Mouse (Mus musculus): ENCODE results near the gene Clnk. TPM values are rescaled to one million over a fixed set of nuclear protein-coding genes. Genes with fewer than 3 reads are reported as not detected.

The Clnk gene
- polyA plus RNA-seq, 1 experiment from 2014 or later: not detected

- Histone ChIP-seq H3K4me1 (ENCODE audit: control insufficient read depth, insufficient read depth, low read length) (no peaks in the 10 kb centered on the region), H3K36me3 (replicated peaks; ENCODE audit: control insufficient read depth, insufficient read depth, low read depth, low read length) (no peaks in the 10 kb centered on the region), H3K27ac (replicated peaks; ENCODE audit: low read depth, low read length) (no peak overlapping the region), H3K9ac (replicated peaks; ENCODE audit: low read length) (no peak overlapping the region), H3K27me3 (ENCODE audit: control insufficient read depth, insufficient read depth, low read length) (no peaks in the 10 kb centered on the region), H3K9me3 (replicated peaks; ENCODE audit: control insufficient read depth, low read length) (no peaks in the 10 kb centered on the region), H3K4me3 (ENCODE audit: low read depth, low read length) (no peak overlapping the region), H3K4me2 (ENCODE audit: low read depth, low read length) (no peak overlapping the region)
- DNase-seq (ENCODE audit: low spot score) (no peak), ATAC-seq (replicated peaks; ENCODE audit: insufficient number of reproducible peaks, low FRiP score, low TSS enrichment, low read depth) (no peak)
- WGBS: 83% methylated on average over 9 of the region's 9 CpGs
Observed at GRCm38 (mm10) chr5:38869976-38870375, 6.6 kb downstream of the Clnk start.

- Histone ChIP-seq H3K9ac (replicated peaks; ENCODE audit: low read length) (no peak overlapping the region), H3K27me3 (ENCODE audit: control insufficient read depth, insufficient read depth, low read length) (no peaks in the 10 kb centered on the region), H3K4me2 (ENCODE audit: low read depth, low read length) (no peak overlapping the region), H3K27ac (replicated peaks; ENCODE audit: low read depth, low read length) (no peak overlapping the region), H3K36me3 (replicated peaks; ENCODE audit: control insufficient read depth, insufficient read depth, low read depth, low read length) (no peaks in the 10 kb centered on the region), H3K4me1 (ENCODE audit: control insufficient read depth, insufficient read depth, low read length) (no peaks in the 10 kb centered on the region), H3K9me3 (replicated peaks; ENCODE audit: control insufficient read depth, low read length) (no peaks in the 10 kb centered on the region), H3K4me3 (ENCODE audit: low read depth, low read length) (no peak overlapping the region)
- no peak for ATAC-seq (replicated peaks; ENCODE audit: insufficient number of reproducible peaks, low FRiP score, low TSS enrichment, low read depth)
- 84% methylated on average over 6 of the region's 6 CpGs for whole genome bisulfite sequencing
- DNase-seq (ENCODE audit: low spot score): no peak
Observed at GRCm38 (mm10) chr5:38864624-38865023, 12.0 kb downstream of the Clnk start.

- WGBS: 64% methylated on average over 3 of the region's 3 CpGs
- Histone ChIP-seq H3K27me3 (ENCODE audit: control insufficient read depth, insufficient read depth, low read length) (no peaks in the 10 kb centered on the region), H3K4me2 (ENCODE audit: low read depth, low read length) (no peak overlapping the region), H3K4me3 (ENCODE audit: low read depth, low read length) (no peak overlapping the region), H3K4me1 (ENCODE audit: control insufficient read depth, insufficient read depth, low read length) (no peaks in the 10 kb centered on the region), H3K9me3 (replicated peaks; ENCODE audit: control insufficient read depth, low read length) (no peaks in the 10 kb centered on the region), H3K27ac (replicated peaks; ENCODE audit: low read depth, low read length) (no peak overlapping the region), H3K9ac (replicated peaks; ENCODE audit: low read length) (no peak overlapping the region), H3K36me3 (replicated peaks; ENCODE audit: control insufficient read depth, insufficient read depth, low read depth, low read length) (no peaks in the 10 kb centered on the region)
- DNase-seq (ENCODE audit: low spot score) (no peak), ATAC-seq (replicated peaks; ENCODE audit: insufficient number of reproducible peaks, low FRiP score, low TSS enrichment, low read depth) (no peak)
Observed at GRCm38 (mm10) chr5:38863029-38863428, 13.6 kb downstream of the Clnk start.

- WGBS: 62% methylated on average over 13 of the region's 13 CpGs
- no peak for ATAC-seq (replicated peaks; ENCODE audit: insufficient number of reproducible peaks, low FRiP score, low TSS enrichment, low read depth)
- no peaks in the 10 kb centered on the region for H3K4me1 ChIP-seq (ENCODE audit: control insufficient read depth, insufficient read depth, low read length)
Observed at GRCm38 (mm10) chr5:38862288-38862985, 14.2 kb downstream of the Clnk start.

DNA sequence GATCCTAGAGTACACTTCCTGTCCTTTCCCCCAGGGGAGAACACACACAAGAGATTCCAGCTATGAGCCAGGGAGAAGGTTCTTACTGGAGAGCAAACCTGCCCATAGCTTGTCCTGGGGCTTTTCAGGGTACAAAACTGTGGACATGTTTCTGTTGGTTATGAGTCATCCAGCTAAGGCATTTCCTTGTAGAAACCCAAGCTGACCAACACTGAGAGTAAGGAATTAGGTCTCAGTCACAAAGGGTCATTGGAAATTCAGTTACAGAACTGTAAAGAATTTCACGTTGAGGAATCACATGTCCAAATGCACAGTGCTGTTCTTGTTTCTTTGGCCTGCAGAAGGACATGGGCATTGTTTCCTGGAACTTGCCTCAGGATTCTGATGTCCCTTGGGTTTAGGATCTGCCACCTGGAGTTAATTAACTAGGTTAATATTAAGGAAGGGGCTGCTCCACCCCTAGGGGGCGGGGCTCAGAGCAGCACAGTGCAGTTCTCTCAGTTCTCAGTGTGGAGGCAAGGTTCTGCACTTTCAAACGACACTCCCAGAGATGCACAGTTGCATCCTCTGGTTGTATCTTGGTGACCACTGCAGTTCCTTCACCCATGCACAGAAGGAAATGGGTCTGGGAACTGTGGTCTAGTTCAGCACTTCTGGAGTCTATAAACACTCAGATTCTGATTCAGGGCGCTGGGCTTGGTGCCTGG, 18.4 kb downstream of the Clnk start:
- ATAC-seq (replicated peaks; ENCODE audit: insufficient number of reproducible peaks, low FRiP score, low TSS enrichment, low read depth): peak; percentile 76; the same call in 1 of the 2 replicates
- Histone ChIP-seq H3K27ac (replicated peaks; ENCODE audit: low read depth, low read length) (peak overlapping the region; percentile 44; the same call in 1 of the 2 replicates), H3K27me3 (ENCODE audit: control insufficient read depth, insufficient read depth, low read length) (no peaks in the 10 kb centered on the region), H3K9ac (replicated peaks; ENCODE audit: low read length) (no peak overlapping the region), H3K36me3 (replicated peaks; ENCODE audit: control insufficient read depth, insufficient read depth, low read depth, low read length) (no peaks in the 10 kb centered on the region), H3K9me3 (replicated peaks; ENCODE audit: control insufficient read depth, low read length) (no peaks in the 10 kb centered on the region), H3K4me3 (ENCODE audit: low read depth, low read length) (no peak overlapping the region), H3K4me1 (ENCODE audit: control insufficient read depth, insufficient read depth, low read length) (no peaks in the 10 kb centered on the region), H3K4me2 (ENCODE audit: low read depth, low read length) (no peak overlapping the region)
- WGBS: 32% methylated on average over 4 of the region's 4 CpGs
- DNase-seq (ENCODE audit: low spot score): peak; percentile 81

More at GRCm38 (mm10) chr5:38862288-38862985, 14.2 kb downstream of the Clnk start:
- H3K9me3 ChIP-seq (replicated peaks; ENCODE audit: control insufficient read depth, low read length): no peaks in the 10 kb centered on the region
- no peak overlapping the region for H3K27ac ChIP-seq (replicated peaks; ENCODE audit: low read depth, low read length)
- no peak overlapping the region for H3K9ac ChIP-seq (replicated peaks; ENCODE audit: low read length)
- no peak for DNase-seq (ENCODE audit: low spot score)
- no peaks in the 10 kb centered on the region for H3K36me3 ChIP-seq (replicated peaks; ENCODE audit: control insufficient read depth, insufficient read depth, low read depth, low read length)
- no peak overlapping the region for H3K4me3 ChIP-seq (ENCODE audit: low read depth, low read length)
- no peaks in the 10 kb centered on the region for H3K27me3 ChIP-seq (ENCODE audit: control insufficient read depth, insufficient read depth, low read length)
- H3K4me2 ChIP-seq (ENCODE audit: low read depth, low read length): no peak overlapping the region

DNA sequence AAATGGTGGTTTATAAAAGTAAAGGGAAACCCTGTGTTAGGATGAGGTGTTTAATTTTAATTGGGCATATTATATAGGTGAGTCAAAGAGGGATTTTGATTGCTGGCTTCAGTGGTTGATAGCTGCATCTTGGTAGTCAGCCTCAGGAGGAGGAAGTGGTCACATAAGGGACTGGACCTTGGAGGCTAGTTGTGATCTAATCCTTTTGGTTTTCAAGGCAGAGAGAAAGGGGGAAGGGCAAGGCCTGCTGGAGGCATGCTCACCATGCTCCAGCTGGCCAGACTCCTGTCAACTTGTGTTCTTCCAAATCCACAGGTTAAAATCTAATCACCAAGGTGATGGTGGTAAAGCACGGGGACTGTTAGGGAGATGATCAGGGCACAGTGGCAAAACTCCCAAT, 19.0 kb downstream of the Clnk start:
- Histone ChIP-seq H3K27ac (replicated peaks; ENCODE audit: low read depth, low read length) (peak overlapping the region; percentile 44; the same call in 1 of the 2 replicates), H3K9me3 (replicated peaks; ENCODE audit: control insufficient read depth, low read length) (no peaks in the 10 kb centered on the region), H3K4me1 (ENCODE audit: control insufficient read depth, insufficient read depth, low read length) (no peaks in the 10 kb centered on the region), H3K4me3 (ENCODE audit: low read depth, low read length) (no peak overlapping the region), H3K36me3 (replicated peaks; ENCODE audit: control insufficient read depth, insufficient read depth, low read depth, low read length) (no peaks in the 10 kb centered on the region), H3K4me2 (ENCODE audit: low read depth, low read length) (no peak overlapping the region), H3K27me3 (ENCODE audit: control insufficient read depth, insufficient read depth, low read length) (no peaks in the 10 kb centered on the region), H3K9ac (replicated peaks; ENCODE audit: low read length) (no peak overlapping the region)
- ATAC-seq (replicated peaks; ENCODE audit: insufficient number of reproducible peaks, low FRiP score, low TSS enrichment, low read depth): no peak
- WGBS: 30% methylated on average over 1 of the region's 1 CpGs
- no peak for DNase-seq (ENCODE audit: low spot score)

GRCm38 (mm10) chr5:38850171-38850570, 26.4 kb downstream of the Clnk start:
- no peak overlapping the region for H3K4me3 ChIP-seq (ENCODE audit: low read depth, low read length)
- no peak overlapping the region for H3K9ac ChIP-seq (replicated peaks; ENCODE audit: low read length)
- no peak overlapping the region for H3K4me2 ChIP-seq (ENCODE audit: low read depth, low read length)
- ATAC-seq (replicated peaks; ENCODE audit: insufficient number of reproducible peaks, low FRiP score, low TSS enrichment, low read depth) (no peak), DNase-seq (ENCODE audit: low spot score) (no peak)
- H3K27me3 ChIP-seq (ENCODE audit: control insufficient read depth, insufficient read depth, low read length): no peaks in the 10 kb centered on the region
- no peaks in the 10 kb centered on the region for H3K4me1 ChIP-seq (ENCODE audit: control insufficient read depth, insufficient read depth, low read length)
- H3K27ac ChIP-seq (replicated peaks; ENCODE audit: low read depth, low read length): no peak overlapping the region
- H3K36me3 ChIP-seq (replicated peaks; ENCODE audit: control insufficient read depth, insufficient read depth, low read depth, low read length): no peaks in the 10 kb centered on the region
- 95% methylated on average over 1 of the region's 1 CpGs for WGBS
- no peaks in the 10 kb centered on the region for H3K9me3 ChIP-seq (replicated peaks; ENCODE audit: control insufficient read depth, low read length)

GRCm38 (mm10) chr5:38845529-38845928, 31.1 kb downstream of the Clnk start:
- no peak for ATAC-seq (replicated peaks; ENCODE audit: insufficient number of reproducible peaks, low FRiP score, low TSS enrichment, low read depth)
- Histone ChIP-seq H3K4me1 (ENCODE audit: control insufficient read depth, insufficient read depth, low read length) (no peaks in the 10 kb centered on the region), H3K4me2 (ENCODE audit: low read depth, low read length) (no peak overlapping the region), H3K27me3 (ENCODE audit: control insufficient read depth, insufficient read depth, low read length) (no peaks in the 10 kb centered on the region), H3K9ac (replicated peaks; ENCODE audit: low read length) (no peak overlapping the region), H3K27ac (replicated peaks; ENCODE audit: low read depth, low read length) (no peak overlapping the region), H3K4me3 (ENCODE audit: low read depth, low read length) (no peak overlapping the region), H3K9me3 (replicated peaks; ENCODE audit: control insufficient read depth, low read length) (no peaks in the 10 kb centered on the region), H3K36me3 (replicated peaks; ENCODE audit: control insufficient read depth, insufficient read depth, low read depth, low read length) (no peaks in the 10 kb centered on the region)
- 52% methylated on average over 3 of the region's 3 CpGs for WGBS
- DNase-seq (ENCODE audit: low spot score): no peak
